Mouse (Mus musculus) heart, embryonic 15.5 days (tissue): ENCODE data around the gene Higd1b. TPM values are rescaled to one million over a fixed set of nuclear protein-coding genes. Genes with fewer than 3 reads are reported as not detected.
A peak's percentile ranks its signal among the peaks of the same experiment; 100 is the strongest.

Source experiments
- ATAC-seq: fragments of 200-750 bp; cut with Nextera tagmentation; replicated peaks from 2 replicates; pipeline ENCODE4 v1.8.0; 2017; ENCODE audit warnings: low read depth, moderate TSS enrichment; ENCODE audit not compliant: insufficient number of reproducible peaks, insufficient read depth, low FRiP score
- H3K27ac ChIP-seq: fragments of 300-500 bp; sonication (generic); 2 replicates; pipeline ENCODE4 v1.5.1; 2015; ENCODE audit warnings: mild to moderate bottlenecking, inconsistent platforms
- H3K27me3 ChIP-seq: fragments of 300-500 bp; sonication (generic); 2 replicates; pipeline ENCODE4 v1.6.1; 2015; ENCODE audit warnings: inconsistent platforms
- H3K36me3 ChIP-seq: fragments of 300-500 bp; sonication (generic); 2 replicates; pipeline ENCODE4 v1.6.1; 2015; ENCODE audit warnings: mild to moderate bottlenecking, inconsistent platforms
- H3K4me1 ChIP-seq: fragments of 300-500 bp; sonication (generic); replicated peaks from 2 replicates; pipeline ENCODE4 v1.6.1; 2015; ENCODE audit warnings: inconsistent platforms
- H3K4me2 ChIP-seq: fragments of 300-500 bp; sonication (generic); 2 replicates; pipeline ENCODE4 v1.6.1; 2015; ENCODE audit warnings: inconsistent platforms, mild to moderate bottlenecking, moderate library complexity
- H3K4me3 ChIP-seq: fragments of 300-500 bp; sonication (generic); 2 replicates; pipeline ENCODE4 v1.5.1; 2015; ENCODE audit warnings: mild to moderate bottlenecking, inconsistent platforms
- H3K9ac ChIP-seq: fragments of 300-500 bp; sonication (generic); 2 replicates; pipeline ENCODE4 v1.6.1; 2015; ENCODE audit warnings: mild to moderate bottlenecking, inconsistent platforms
- H3K9me3 ChIP-seq: fragments of 300-500 bp; sonication (generic); replicated peaks from 2 replicates; pipeline ENCODE4 v1.6.1; 2016; ENCODE audit warnings: inconsistent platforms
- WGBS: fragments of 180-500 bp; shearing (Covaris S2); methylation state at CpG from one replicate; pipeline ENCODE4 v1.1.7; 2015; ENCODE audit warnings: mixed read lengths; 5-methylcytosine and 5-hydroxymethylcytosine counted together
- polyA plus RNA-seq: library from polyadenylated mRNA; unstranded; fragments of >200 nt; fragmentation: Nextera tagmentation; extraction: Ambion mirVana; gene quantifications from 2 replicates; pipeline ENCODE4 v1.2.1, GENCODE M21; 2015

Higd1b gene
- 3.3 and 4.3 TPM in 2 replicates for polyA plus RNA-seq

- no peak within 1 kb of the TSS for H3K27ac ChIP-seq
- peaks cover 33% of the 10 kb centered on the region for H3K36me3 ChIP-seq
- 61% methylated on average over 4 of the region's 4 CpGs for WGBS
- H3K4me2 ChIP-seq: no peak within 1 kb of the TSS
- H3K4me3 ChIP-seq: no peak within 1 kb of the TSS
- no peaks in the 10 kb centered on the region for H3K9me3 ChIP-seq
- H3K4me1 ChIP-seq: peaks cover 11% of the 10 kb centered on the region; the same call in 1 of the 2 replicates
- no peaks in the 10 kb centered on the region for H3K27me3 ChIP-seq
- no peak within 1 kb of the TSS for H3K9ac ChIP-seq
- ATAC-seq: no peak
Measured at GRCm38 (mm10) chr11:102835549-102835948, at the start of gene Higd1b. Gene Higd1b (plus strand): TSS chr11:102835849.

- peaks cover 59% of the 10 kb centered on the region for H3K4me1 ChIP-seq
- no peaks in the 10 kb centered on the region for H3K9me3 ChIP-seq
- WGBS: 50% methylated on average over 5 of the region's 5 CpGs
- H3K4me2 ChIP-seq: no peak overlapping the region
- H3K27ac ChIP-seq: peak overlapping the region; percentile 64; the same call in 1 of the 2 replicates
- H3K27me3 ChIP-seq: no peaks in the 10 kb centered on the region
- no peaks in the 10 kb centered on the region for H3K36me3 ChIP-seq
- ATAC-seq: no peak
- no peak overlapping the region for H3K9ac ChIP-seq
- H3K4me3 ChIP-seq: no peak overlapping the region
Measured at GRCm38 (mm10) chr11:102787688-102788177, 47.9 kb upstream of the Higd1b start.

DNA sequence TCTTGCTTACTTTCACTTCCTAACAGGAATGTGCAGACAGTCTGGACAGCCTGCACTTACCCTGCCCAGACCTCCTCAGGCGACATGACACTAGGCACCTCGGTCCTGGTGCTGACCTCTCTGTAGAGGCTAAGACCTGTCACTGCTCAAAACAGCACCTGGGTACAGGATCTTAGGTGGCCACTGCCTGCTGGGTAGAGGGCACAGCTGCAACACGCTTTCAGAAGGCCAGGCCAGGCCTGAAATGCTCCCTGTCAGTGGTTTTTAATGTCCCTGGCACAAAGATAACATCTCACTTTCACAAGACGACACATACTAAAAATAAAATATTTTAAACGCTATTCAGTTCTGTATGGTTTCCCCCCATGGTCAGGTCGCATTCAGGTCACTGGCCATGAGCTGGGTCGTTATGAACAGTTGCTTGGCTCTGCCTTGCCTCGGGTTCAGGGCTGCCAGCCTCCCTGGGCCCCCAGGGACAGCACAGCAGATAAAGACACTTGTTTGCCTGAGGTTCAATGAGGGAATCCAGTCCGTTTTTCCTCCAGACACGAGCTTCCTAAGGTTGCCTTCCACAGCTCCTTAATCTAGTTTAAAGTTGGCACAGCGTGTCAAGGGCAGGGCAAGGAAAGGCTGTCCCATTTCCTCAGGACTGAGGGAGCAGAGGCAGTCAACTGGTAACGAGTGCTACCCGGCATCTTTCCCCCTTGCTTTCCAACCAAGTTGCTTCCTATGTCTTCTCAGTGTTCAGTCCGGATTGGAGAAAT, 43.8 kb upstream of the Higd1b start:
- H3K27me3 ChIP-seq: no peaks in the 10 kb centered on the region
- peak overlapping the region; percentile 82 for H3K27ac ChIP-seq
- H3K9ac ChIP-seq: peak overlapping the region; percentile 26; the same call in 1 of the 2 replicates
- ATAC-seq: peak; percentile 37; the same call in 1 of the 2 replicates
- WGBS: 27% methylated on average over 14 of the region's 14 CpGs
- H3K4me1 ChIP-seq: peaks cover 58% of the 10 kb centered on the region
- no peak overlapping the region for H3K4me3 ChIP-seq
- H3K36me3 ChIP-seq: no peaks in the 10 kb centered on the region
- H3K9me3 ChIP-seq: no peaks in the 10 kb centered on the region
- H3K4me2 ChIP-seq: peak overlapping the region; percentile 42

- Histone ChIP-seq H3K4me2 (no peak overlapping the region), H3K9me3 (no peaks in the 10 kb centered on the region), H3K36me3 (peaks cover 9% of the 10 kb centered on the region; the same call in 1 of the 2 replicates), H3K9ac (peak overlapping the region; percentile 35; the same call in 1 of the 2 replicates), H3K27me3 (no peaks in the 10 kb centered on the region), H3K27ac (peak overlapping the region; percentile 76), H3K4me3 (no peak overlapping the region), H3K4me1 (peaks cover 41% of the 10 kb centered on the region)
- WGBS: 27% methylated on average over 8 of the region's 8 CpGs
- 0 out of 2 replicates have a peak, but pooled peaks have one; percentile 44 for ATAC-seq
Measured at GRCm38 (mm10) chr11:102794157-102794556, 41.5 kb upstream of the Higd1b start.

GRCm38 (mm10) chr11:102803453-102803852, 32.2 kb upstream of the Higd1b start:
- H3K4me1 ChIP-seq: peaks cover 9% of the 10 kb centered on the region
- no peak overlapping the region for H3K27ac ChIP-seq
- no peak overlapping the region for H3K4me2 ChIP-seq
- H3K9me3 ChIP-seq: no peaks in the 10 kb centered on the region
- H3K36me3 ChIP-seq: peaks cover 52% of the 10 kb centered on the region
- ATAC-seq: no peak
- H3K4me3 ChIP-seq: no peak overlapping the region
- H3K27me3 ChIP-seq: no peaks in the 10 kb centered on the region
- H3K9ac ChIP-seq: no peak overlapping the region
- 68% methylated on average over 5 of the region's 5 CpGs for WGBS

DNA sequence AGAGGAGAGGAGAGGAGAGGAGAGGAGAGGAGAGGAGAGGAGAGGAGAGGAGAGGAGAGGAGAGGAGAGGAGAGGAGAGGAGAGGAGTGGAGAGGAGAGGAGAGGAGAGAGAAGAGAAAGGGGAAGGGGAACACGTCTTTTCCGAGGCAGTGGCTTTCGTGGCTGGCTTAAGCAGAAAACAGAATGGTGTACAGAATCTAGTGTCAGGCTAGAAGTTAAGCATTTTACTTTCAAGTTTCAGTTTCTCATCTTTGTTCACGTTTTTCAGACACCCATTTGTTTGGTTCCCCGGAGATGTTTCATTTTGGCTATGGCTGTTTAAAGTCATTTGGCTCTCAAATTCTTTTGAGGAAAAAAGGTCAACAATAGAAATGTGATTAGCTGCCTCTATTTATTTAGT, 27.4 kb upstream of the Higd1b start:
- no peak overlapping the region for H3K9ac ChIP-seq
- WGBS: 62% methylated on average over 5 of the region's 5 CpGs
- H3K27me3 ChIP-seq: no peaks in the 10 kb centered on the region
- H3K27ac ChIP-seq: no peak overlapping the region
- no peak overlapping the region for H3K4me2 ChIP-seq
- H3K4me3 ChIP-seq: no peak overlapping the region
- ATAC-seq: no peak
- no peaks in the 10 kb centered on the region for H3K9me3 ChIP-seq
- H3K4me1 ChIP-seq: peaks cover 23% of the 10 kb centered on the region
- H3K36me3 ChIP-seq: peaks cover 19% of the 10 kb centered on the region

DNA sequence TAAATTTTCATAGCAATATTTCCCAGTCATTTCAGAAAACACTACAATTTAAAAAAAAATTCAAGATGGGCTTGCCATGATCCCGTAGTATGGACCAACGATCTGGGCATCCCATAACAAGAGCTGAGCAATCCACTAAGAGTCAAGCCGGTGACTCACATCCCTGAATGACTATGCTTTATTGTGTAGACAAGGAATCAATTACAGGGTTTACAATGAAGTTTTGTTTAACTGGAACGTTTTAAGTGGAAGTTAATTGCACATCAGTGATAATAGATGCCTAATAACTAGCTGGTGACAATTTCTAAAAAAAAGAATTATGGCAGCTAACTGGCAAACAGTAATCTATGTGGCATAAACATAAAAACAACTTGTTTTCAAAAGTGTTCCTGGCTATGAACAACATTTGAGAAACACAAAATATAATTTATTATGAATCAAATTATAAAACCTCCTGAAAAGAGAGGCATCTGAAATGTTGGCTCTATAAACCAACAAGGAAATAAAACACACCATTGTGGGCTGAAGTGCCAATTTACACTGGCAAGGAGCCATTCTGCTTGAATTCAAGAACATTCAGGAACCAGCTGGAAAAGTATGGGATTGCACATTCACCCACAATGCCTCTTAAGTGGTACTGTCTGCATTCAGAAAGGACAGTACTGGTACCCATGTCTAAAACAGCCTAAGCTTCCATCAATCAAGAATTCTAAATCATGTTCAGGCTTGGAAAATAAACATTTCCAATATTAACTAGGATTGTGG, 24.7 kb upstream of the Higd1b start:
- Histone ChIP-seq H3K4me1 (peaks cover 38% of the 10 kb centered on the region), H3K9me3 (no peaks in the 10 kb centered on the region), H3K4me2 (no peak overlapping the region), H3K4me3 (no peak overlapping the region), H3K36me3 (no peaks in the 10 kb centered on the region; the same call in 1 of the 2 replicates), H3K27ac (0 out of 2 replicates have a peak overlapping the region, but pooled peaks have one; percentile 47), H3K9ac (no peak overlapping the region), H3K27me3 (no peaks in the 10 kb centered on the region)
- 57% methylated on average over 4 of the region's 4 CpGs for WGBS
- no peak for ATAC-seq

DNA sequence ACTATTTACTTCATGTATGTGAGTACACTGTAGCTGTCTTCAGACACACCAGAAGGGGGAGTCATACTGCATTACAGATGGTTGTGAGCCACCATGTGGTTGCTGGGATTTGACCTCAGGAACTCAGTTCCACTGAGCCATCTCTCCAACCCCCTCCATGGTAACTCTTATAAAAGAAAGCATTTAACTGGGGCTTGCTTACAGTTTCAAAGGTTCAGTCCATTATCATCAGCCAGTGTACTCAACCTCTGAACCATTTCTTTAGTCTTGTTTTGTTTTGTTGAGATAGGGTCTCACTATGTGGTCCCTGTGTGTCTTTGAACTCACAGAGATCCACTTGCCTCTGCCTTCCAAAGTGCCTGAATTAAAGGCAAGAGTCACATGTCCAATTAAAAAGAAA, 20.8 kb upstream of the Higd1b start:
- no peak overlapping the region for H3K9ac ChIP-seq
- ATAC-seq: no peak
- no peak overlapping the region for H3K4me2 ChIP-seq
- H3K36me3 ChIP-seq: no peaks in the 10 kb centered on the region
- H3K4me3 ChIP-seq: no peak overlapping the region
- H3K27me3 ChIP-seq: no peaks in the 10 kb centered on the region
- peaks cover 45% of the 10 kb centered on the region for H3K4me1 ChIP-seq
- H3K27ac ChIP-seq: no peak overlapping the region
- H3K9me3 ChIP-seq: no peaks in the 10 kb centered on the region

GRCm38 (mm10) chr11:102818121-102819020, 17.3 kb upstream of the Higd1b start:
- WGBS: under 1% methylated on average over 68 of the region's 92 CpGs
- Histone ChIP-seq H3K9ac (peak overlapping the region; percentile 99), H3K27ac (peak overlapping the region; percentile 99), H3K9me3 (no peaks in the 10 kb centered on the region), H3K27me3 (no peaks in the 10 kb centered on the region), H3K4me1 (peaks cover 32% of the 10 kb centered on the region), H3K36me3 (no peaks in the 10 kb centered on the region), H3K4me2 (peak overlapping the region; percentile 89), H3K4me3 (peak overlapping the region; percentile 80)
- ATAC-seq: peak; percentile 51

GRCm38 (mm10) chr11:102819021-102819782, 16.4 kb upstream of the Higd1b start, which contains the start of gene Gjc1:
Gene Gjc1 (minus strand): TSS chr11:102819700.
- Histone ChIP-seq H3K4me2 (peak within 1 kb of the TSS; percentile 89), H3K9ac (peak within 1 kb of the TSS; percentile 99), H3K4me1 (peaks cover 25% of the 10 kb centered on the region), H3K27ac (peak within 1 kb of the TSS; percentile 99), H3K27me3 (no peaks in the 10 kb centered on the region), H3K9me3 (no peaks in the 10 kb centered on the region), H3K4me3 (peak within 1 kb of the TSS; percentile 80), H3K36me3 (no peaks in the 10 kb centered on the region)
- under 1% methylated on average over 72 of the region's 97 CpGs for WGBS
- ATAC-seq: peak; percentile 90
